Mouse (Mus musculus): ENCODE results near the gene Mrps33. TPM values are rescaled to one million over a fixed set of nuclear protein-coding genes. Genes with fewer than 3 reads are reported as not detected.

Mrps33 gene
- total and polyA plus RNA-seq, 3 experiments = 102 to 1,706 (median 126) TPM

DNA sequence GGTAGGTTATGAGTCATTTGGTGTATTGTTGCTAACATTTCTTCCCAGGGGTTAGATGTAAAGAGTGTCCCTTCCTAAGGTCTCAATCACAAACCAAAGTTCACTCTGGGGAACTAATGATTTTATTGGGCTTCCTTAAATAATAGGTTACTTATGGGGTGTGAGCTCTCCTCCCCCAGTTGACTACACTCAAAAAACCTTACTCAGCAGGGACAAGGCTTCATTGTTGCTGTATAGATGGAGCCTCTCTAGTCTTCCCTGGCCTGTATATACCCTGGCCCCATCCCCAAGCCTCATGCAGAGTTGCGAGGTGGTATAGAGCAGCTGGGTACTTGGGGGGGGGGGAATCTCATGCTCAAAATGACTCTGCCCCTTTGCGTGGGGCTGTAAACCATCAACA, 53.6 kb downstream of the Mrps33 start:
- Histone ChIP-seq H3K9me3 (replicated peaks; ENCODE audit: insufficient read depth, low read length) (no peaks in the 10 kb centered on the region), H3K36me3 (ENCODE audit: control insufficient read depth in 1 of 2, insufficient read depth in 2 of 2, low read length in 2 of 2) (no peaks in the 10 kb centered on the region), H3K27ac (ENCODE audit: control insufficient read depth, low read depth, low read length) (no peak overlapping the region), H3K4me3 (ENCODE audit: control insufficient read depth in 1 of 2, insufficient read depth in 1 of 2, low read depth in 2 of 2, low read length in 2 of 2) (no peak overlapping the region), H3K79me2 (ENCODE audit: control insufficient read depth, insufficient read depth, low read length, poor library complexity) (no peaks in the 10 kb centered on the region), H3K9ac (ENCODE audit: control insufficient read depth, low read depth, low read length, poor library complexity, severe bottlenecking) (no peak overlapping the region), H3K4me1 (ENCODE audit: control insufficient read depth in 1 of 2, insufficient read depth in 2 of 2, low read length in 2 of 2) (no peaks in the 10 kb centered on the region), H3K27me3 (ENCODE audit: control insufficient read depth in 1 of 2, insufficient read depth in 2 of 2, low read length in 2 of 2) (peaks cover 0 to 3% of the 10 kb centered on the region in 2 experiments; a peak in 3 of 4 replicates)
- TF ChIP-seq ZKSCAN1 (IDR thresholded peaks at IDR 0.05; ENCODE audit: low read depth, low read length) (no peak), MAX (IDR thresholded peaks at IDR 0.05; ENCODE audit: low read length) (no peak), RAD21 (IDR thresholded peaks at IDR 0.05; ENCODE audit: low read depth, low read length) (no peak), ETS1 (IDR thresholded peaks at IDR 0.05; ENCODE audit: low read depth, low read length) (no peak), NRF1 (IDR thresholded peaks at IDR 0.05; ENCODE audit: insufficient read depth, low read depth, low read length, poor library complexity, severe bottlenecking) (no peak), ZC3H11A (IDR thresholded peaks at IDR 0.05; ENCODE audit: low read depth, low read length) (no peak), JUND (IDR thresholded peaks at IDR 0.05; ENCODE audit: low read depth, low read length) (no peak), GABPA (IDR thresholded peaks at IDR 0.05; ENCODE audit: low read depth, low read length) (no peak), POLR2AphosphoS2 (IDR thresholded peaks at IDR 0.05; ENCODE audit: low read length) (no peak), USF2 (IDR thresholded peaks at IDR 0.05; ENCODE audit: borderline replicate concordance in 1 of 2, insufficient read depth in 1 of 2, low read depth in 1 of 2, low read length in 2 of 2) (no peak), POLR2AphosphoS5 (IDR thresholded peaks at IDR 0.05; ENCODE audit: borderline replicate concordance, low read depth, low read length) (no peak), KAT2A (conservative IDR thresholded peaks at IDR 0.05; ENCODE audit: low read depth, low read length) (no peak), ZNF384 (IDR thresholded peaks at IDR 0.05; ENCODE audit: low read depth, low read length) (no peak), UBTF (IDR thresholded peaks at IDR 0.05; ENCODE audit: borderline replicate concordance, insufficient read depth, low read depth, low read length) (no peak), TAL1 (IDR thresholded peaks at IDR 0.05; ENCODE audit: low read length) (no peak), RCOR1 (IDR thresholded peaks at IDR 0.05; ENCODE audit: low read depth, low read length) (no peak), ZMIZ1 (IDR thresholded peaks at IDR 0.05; ENCODE audit: low read depth, low read length) (no peak), CTCF (IDR thresholded peaks at IDR 0.05 in 2 of 3, conservative IDR thresholded peaks at IDR 0.05 in 1 of 3; ENCODE audit: control insufficient read depth in 1 of 3, insufficient read depth in 1 of 3, low read depth in 2 of 3, low read length in 3 of 3, poor library complexity in 1 of 3, severe bottlenecking in 1 of 3) (no peak), POLR2A (IDR thresholded peaks at IDR 0.05; ENCODE audit: control insufficient read depth in 1 of 2, insufficient read depth in 1 of 2, low read depth in 1 of 2, low read length in 2 of 2, poor library complexity in 1 of 2) (no peak)
- DNase-seq (ENCODE audit: low read depth, low spot score) = no peak

Other genes with a start within 250 kb of the Mrps33 start
- gene Adck2, start 237.1 kb downstream of the Mrps33 start, total RNA-seq (2012; rRNA removed) = 8.1 and 11.0 TPM in 2 replicates
- 10 to 100 TPM in 1 of 2 experiments, not detected in 1; 11.6 TPM for gene Adck2, start 237.1 kb downstream of the Mrps33 start, polyA plus RNA-seq (2012; ENCODE audit: insufficient read depth in 1 of 2, insufficient read length in 2 of 2, low read depth in 1 of 2, low replicate concordance in 2 of 2, missing spikeins in 1 of 2)
- gene Gm42420, start 225.2 kb downstream of the Mrps33 start, total RNA-seq (2012; rRNA removed) = 1.4 and 1.5 TPM in 2 replicates
- gene Gm42420, start 225.2 kb downstream of the Mrps33 start, polyA plus RNA-seq (2012; ENCODE audit: insufficient read depth in 1 of 2, insufficient read length in 2 of 2, low read depth in 1 of 2, low replicate concordance in 2 of 2, missing spikeins in 1 of 2) = 1 to 10 TPM in 1 of 2 experiments, not detected in 1; 1.9 TPM
- gene Ndufb2, start 218.4 kb downstream of the Mrps33 start, total RNA-seq (2012; rRNA removed) = 137 and 144 TPM in 2 replicates
- gene Ndufb2, start 218.4 kb downstream of the Mrps33 start, polyA plus RNA-seq (2012; ENCODE audit: insufficient read depth in 1 of 2, insufficient read length in 2 of 2, low read depth in 1 of 2, low replicate concordance in 2 of 2, missing spikeins in 1 of 2) = 10 to 100 TPM in 1 of 2 experiments, not detected in 1; 80.0 TPM
- gene Braf, start 85.5 kb downstream of the Mrps33 start, total RNA-seq (2012; rRNA removed) = 6.3 and 7.6 TPM in 2 replicates
- gene Braf, start 85.5 kb downstream of the Mrps33 start, polyA plus RNA-seq (2012; ENCODE audit: insufficient read depth in 1 of 2, insufficient read length in 2 of 2, low read depth in 1 of 2, low replicate concordance in 2 of 2, missing spikeins in 1 of 2) = 1 to 10 TPM in 1 of 2 experiments, not detected in 1; 8.4 TPM
- not detected in 2 replicates for gene Tmem178b, start 62.3 kb upstream of the Mrps33 start, total RNA-seq (2012; rRNA removed)
- gene Tmem178b, start 62.3 kb upstream of the Mrps33 start, polyA plus RNA-seq (2012; ENCODE audit: insufficient read depth in 1 of 2, insufficient read length in 2 of 2, low read depth in 1 of 2, low replicate concordance in 2 of 2, missing spikeins in 1 of 2) = not detected